12 mouse cellular contexts compared by ENCODE assay signal in the genomic region with DNA sequence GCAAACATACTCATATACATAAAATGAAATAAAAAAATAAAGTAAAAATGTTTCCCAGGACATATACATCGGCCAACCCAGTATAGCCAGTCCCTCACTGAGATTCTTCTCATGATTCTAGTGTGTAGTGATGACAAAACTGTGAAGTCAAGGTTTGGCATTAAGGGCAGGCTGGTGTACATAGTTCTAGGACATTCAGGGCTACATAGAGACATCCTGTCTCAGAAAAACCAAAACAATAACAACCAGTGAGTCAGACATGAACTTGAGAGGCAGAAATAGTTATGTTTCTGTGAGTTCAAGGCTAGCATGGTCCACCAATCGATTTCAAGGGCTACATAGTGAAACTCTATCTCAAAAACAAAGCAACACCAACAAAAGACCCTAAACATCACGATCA.
"Had no signal": no experiment of that assay in that cellular context is flagged by ENCODE, and none has a peak within 500 bp of the region (broad histone marks: within the 10 kb centered on the region; RNA-seq: fewer than 3 reads in every experiment).

No protein-coding gene starts in this region.

- H3K4me2 ChIP-seq: limb, embryonic 12.5 days; midbrain, embryonic 12.5 days had no signal

- H3K27ac ChIP-seq: layer of hippocampus, adult 2 months; limb, embryonic 12.5 days; liver, embryonic 14.5 days; macrophage; midbrain, embryonic 12.5 days had no signal

- H3K9me3 ChIP-seq: limb, embryonic 12.5 days; megakaryocyte, embryonic 14.5 days; midbrain, embryonic 12.5 days had no signal

- H3K9ac ChIP-seq: limb, embryonic 12.5 days; liver, embryonic 14.5 days; midbrain, embryonic 12.5 days had no signal

- H3K27me3 ChIP-seq: limb, embryonic 12.5 days; megakaryocyte, embryonic 14.5 days; midbrain, embryonic 12.5 days had no signal

- H3K4me3 ChIP-seq: layer of hippocampus, adult 2 months; limb, embryonic 12.5 days; midbrain, embryonic 12.5 days had no signal

- H3K4me1 ChIP-seq: midbrain, embryonic 12.5 days had no signal

- ATAC-seq: midbrain, embryonic 16.5 days had no signal

- DNase-seq: kidney, adult 18-20 months; kidney, postnatal 10 days; kidney, postnatal 4 days; lung, adult 2 months; right cerebral cortex, postnatal 14 days had no signal
